Mouse (Mus musculus): Measurements from ENCODE around the gene Fam222b.
"Not testable (repeated sequence)": the region's sequence is repeated elsewhere in the genome, so short reads cannot be mapped to it uniquely, and the experiment has no call there.

Gene Fam222b

GRCm38 (mm10) chr11:78087756-78088281 lies 6.6 kb upstream of the Fam222b start:
- no peak for DNase-seq (ENCODE audit: low read depth)

GRCm38 (mm10) chr11:78094137-78094503 lies 340 bp upstream of the Fam222b start:
- no peak for DNase-seq (ENCODE audit: low read depth)

GRCm38 (mm10) chr11:78095144-78095516 lies 670 bp downstream of the Fam222b start:
- DNase-seq (ENCODE audit: low read depth) = no peak

GRCm38 (mm10) chr11:78097077-78097476 lies 2.6 kb downstream of the Fam222b start:
- no peak for DNase-seq (ENCODE audit: low read depth)

- no peak for DNase-seq (ENCODE audit: low read depth)
These were observed 6.3 kb downstream of the Fam222b start for GRCm38 (mm10) chr11:78100746-78101145.

GRCm38 (mm10) chr11:78102142-78102541 lies 7.7 kb downstream of the Fam222b start:
- DNase-seq (ENCODE audit: low read depth) = no peak

- peak; percentile 45 for DNase-seq (ENCODE audit: low read depth)
These were observed 8.7 kb downstream of the Fam222b start for GRCm38 (mm10) chr11:78102958-78103747.

- no peak for DNase-seq (ENCODE audit: low read depth)
These were observed 10.0 kb downstream of the Fam222b start for GRCm38 (mm10) chr11:78104501-78104900.

- no peak for DNase-seq (ENCODE audit: low read depth)
These were observed 19.2 kb downstream of the Fam222b start for GRCm38 (mm10) chr11:78113616-78114015.

GRCm38 (mm10) chr11:78114676-78115366 lies 20.4 kb downstream of the Fam222b start:
- no peak for DNase-seq (ENCODE audit: low read depth)

- DNase-seq (ENCODE audit: low read depth) = peak; percentile 71
These were observed 21.1 kb downstream of the Fam222b start for GRCm38 (mm10) chr11:78115367-78116145.

- no peak for DNase-seq (ENCODE audit: low read depth)
These were observed 21.6 kb downstream of the Fam222b start for GRCm38 (mm10) chr11:78116146-78116410.

- no peak for DNase-seq (ENCODE audit: low read depth)
These were observed 24.0 kb downstream of the Fam222b start for GRCm38 (mm10) chr11:78118467-78118866.

GRCm38 (mm10) chr11:78119898-78120297 lies 25.4 kb downstream of the Fam222b start:
- no peak for DNase-seq (ENCODE audit: low read depth)

GRCm38 (mm10) chr11:78121176-78121575 lies 26.7 kb downstream of the Fam222b start:
- no peak for DNase-seq (ENCODE audit: low read depth)

- no peak for DNase-seq (ENCODE audit: low read depth)
These were observed 28.4 kb downstream of the Fam222b start for GRCm38 (mm10) chr11:78122815-78123214.

- DNase-seq (ENCODE audit: low read depth) = no peak
These were observed 29.3 kb downstream of the Fam222b start for GRCm38 (mm10) chr11:78123782-78124181.

- DNase-seq (ENCODE audit: low read depth) = no peak
These were observed 31.2 kb downstream of the Fam222b start for GRCm38 (mm10) chr11:78125691-78126090.

GRCm38 (mm10) chr11:78126739-78127138 lies 32.3 kb downstream of the Fam222b start:
- DNase-seq (ENCODE audit: low read depth) = no peak

- DNase-seq (ENCODE audit: low read depth) = no peak
These were observed 35.0 kb downstream of the Fam222b start for GRCm38 (mm10) chr11:78129458-78129857.

GRCm38 (mm10) chr11:78133915-78134314 lies 39.5 kb downstream of the Fam222b start:
- no peak for DNase-seq (ENCODE audit: low read depth)

- DNase-seq (ENCODE audit: low read depth) = no peak
These were observed 39.9 kb downstream of the Fam222b start for GRCm38 (mm10) chr11:78134344-78134743.

- DNase-seq (ENCODE audit: low read depth) = not testable (repeated sequence)
These were observed 40.9 kb downstream of the Fam222b start for GRCm38 (mm10) chr11:78135314-78135713.

Data from naive thymus-derived CD4-positive, alpha-beta T cell, adult 2 months (primary cell).